Mouse (Mus musculus): Measurements from ENCODE around the gene Rrp12. TPM values are rescaled to one million over a fixed set of nuclear protein-coding genes. Genes with fewer than 3 reads are reported as not detected.

Gene Rrp12
- polyA plus RNA-seq, 1 experiment from 2014 or later = 4.7 TPM

- Histone ChIP-seq H3K4me2 (replicated peaks; ENCODE audit: low read depth) (peak overlapping the region; percentile 85), H3K36me3 (ENCODE audit: control insufficient read depth, insufficient read depth) (peaks cover 24% of the 10 kb centered on the region), H3K9ac (ENCODE audit: low read depth, low read length) (peak overlapping the region; percentile 63; the same call in 1 of the 2 replicates), H3K27me3 (replicated peaks; ENCODE audit: control insufficient read depth, insufficient read depth, low read length) (no peaks in the 10 kb centered on the region), H3K4me3 (ENCODE audit: low read depth, low read length) (peak overlapping the region; percentile 65), H3K9me3 (ENCODE audit: control insufficient read depth) (no peaks in the 10 kb centered on the region), H3K27ac (ENCODE audit: low read depth, low read length) (no peak overlapping the region), H3K4me1 (replicated peaks; ENCODE audit: control insufficient read depth, insufficient read depth, low read length) (0 out of 2 replicates have a peak, but pooled peaks cover 8% of the 10 kb centered on the region)
- 40% methylated on average over 6 of the region's 6 CpGs for WGBS
- no peak for ATAC-seq
- TF ChIP-seq CTCF (IDR thresholded peaks at IDR 0.05; ENCODE audit: low read depth) = no peak
Measured at GRCm38 (mm10) chr19:41913774-41914591, 18.0 kb upstream of the Rrp12 start.

- Histone ChIP-seq H3K4me1 (replicated peaks; ENCODE audit: control insufficient read depth, insufficient read depth, low read length) (peaks cover 9% of the 10 kb centered on the region; the same call in 1 of the 2 replicates), H3K9ac (ENCODE audit: low read depth, low read length) (peak overlapping the region; percentile 63), H3K27me3 (replicated peaks; ENCODE audit: control insufficient read depth, insufficient read depth, low read length) (no peaks in the 10 kb centered on the region), H3K4me2 (replicated peaks; ENCODE audit: low read depth) (peak overlapping the region; percentile 85), H3K36me3 (ENCODE audit: control insufficient read depth, insufficient read depth) (peaks cover 19% of the 10 kb centered on the region), H3K4me3 (ENCODE audit: low read depth, low read length) (peak overlapping the region; percentile 65), H3K27ac (ENCODE audit: low read depth, low read length) (peak overlapping the region; percentile 30), H3K9me3 (ENCODE audit: control insufficient read depth) (no peaks in the 10 kb centered on the region)
- peak; percentile 23 for ATAC-seq
- TF ChIP-seq CTCF (IDR thresholded peaks at IDR 0.05; ENCODE audit: low read depth) = no peak; the same call in none of the 2 replicates
- WGBS = under 1% methylated on average over 53 of the region's 53 CpGs
Measured at GRCm38 (mm10) chr19:41912121-41913080, 16.4 kb upstream of the Rrp12 start.

- Histone ChIP-seq H3K4me3 (ENCODE audit: low read depth, low read length) (peak within 1 kb of the TSS; percentile 65), H3K27me3 (replicated peaks; ENCODE audit: control insufficient read depth, insufficient read depth, low read length) (no peaks in the 10 kb centered on the region), H3K9ac (ENCODE audit: low read depth, low read length) (peak within 1 kb of the TSS; percentile 63), H3K4me1 (replicated peaks; ENCODE audit: control insufficient read depth, insufficient read depth, low read length) (peaks cover 17% of the 10 kb centered on the region; the same call in 1 of the 2 replicates), H3K27ac (ENCODE audit: low read depth, low read length) (peak within 1 kb of the TSS; percentile 30), H3K9me3 (ENCODE audit: control insufficient read depth) (no peaks in the 10 kb centered on the region), H3K36me3 (ENCODE audit: control insufficient read depth, insufficient read depth) (peaks cover 9% of the 10 kb centered on the region), H3K4me2 (replicated peaks; ENCODE audit: low read depth) (peak within 1 kb of the TSS; percentile 85)
- ATAC-seq = peak; percentile 90
- TF ChIP-seq CTCF (IDR thresholded peaks at IDR 0.05; ENCODE audit: low read depth) = no peak
- WGBS = 4% methylated on average over 52 of the region's 54 CpGs
Measured at GRCm38 (mm10) chr19:41911178-41912073, 15.5 kb upstream of the Rrp12 start, which contains the start of gene Pgam1. Gene Pgam1, plus strand, starts transcription at chr19:41911923.

- WGBS = 55% methylated on average over 2 of the region's 2 CpGs
- Histone ChIP-seq H3K27ac (ENCODE audit: low read depth, low read length) (no peak overlapping the region), H3K9me3 (ENCODE audit: control insufficient read depth) (no peaks in the 10 kb centered on the region), H3K4me3 (ENCODE audit: low read depth, low read length) (no peak overlapping the region), H3K9ac (ENCODE audit: low read depth, low read length) (no peak overlapping the region), H3K36me3 (ENCODE audit: control insufficient read depth, insufficient read depth) (no peaks in the 10 kb centered on the region), H3K4me2 (replicated peaks; ENCODE audit: low read depth) (no peak overlapping the region), H3K27me3 (replicated peaks; ENCODE audit: control insufficient read depth, insufficient read depth, low read length) (no peaks in the 10 kb centered on the region), H3K4me1 (replicated peaks; ENCODE audit: control insufficient read depth, insufficient read depth, low read length) (peaks cover 17% of the 10 kb centered on the region; the same call in 1 of the 2 replicates)
- ATAC-seq = no peak
- no peak for TF ChIP-seq CTCF (IDR thresholded peaks at IDR 0.05; ENCODE audit: low read depth)
Measured at GRCm38 (mm10) chr19:41910396-41910795, 14.4 kb upstream of the Rrp12 start.

- Histone ChIP-seq H3K4me2 (replicated peaks; ENCODE audit: low read depth) (no peak overlapping the region), H3K9ac (ENCODE audit: low read depth, low read length) (no peak overlapping the region), H3K27me3 (replicated peaks; ENCODE audit: control insufficient read depth, insufficient read depth, low read length) (no peaks in the 10 kb centered on the region), H3K27ac (ENCODE audit: low read depth, low read length) (no peak overlapping the region), H3K9me3 (ENCODE audit: control insufficient read depth) (no peaks in the 10 kb centered on the region), H3K4me1 (replicated peaks; ENCODE audit: control insufficient read depth, insufficient read depth, low read length) (peaks cover 15% of the 10 kb centered on the region; the same call in 1 of the 2 replicates), H3K4me3 (ENCODE audit: low read depth, low read length) (no peak overlapping the region), H3K36me3 (ENCODE audit: control insufficient read depth, insufficient read depth) (no peaks in the 10 kb centered on the region)
- TF ChIP-seq CTCF (IDR thresholded peaks at IDR 0.05; ENCODE audit: low read depth) = no peak
- ATAC-seq = no peak
- WGBS = 89% methylated on average over 3 of the region's 3 CpGs
Measured at GRCm38 (mm10) chr19:41908736-41909135, 12.8 kb upstream of the Rrp12 start.

Measured in intestine, postnatal 0 days (tissue).